ENCODE assay signal across 14 mouse cellular contexts in the genomic region with DNA sequence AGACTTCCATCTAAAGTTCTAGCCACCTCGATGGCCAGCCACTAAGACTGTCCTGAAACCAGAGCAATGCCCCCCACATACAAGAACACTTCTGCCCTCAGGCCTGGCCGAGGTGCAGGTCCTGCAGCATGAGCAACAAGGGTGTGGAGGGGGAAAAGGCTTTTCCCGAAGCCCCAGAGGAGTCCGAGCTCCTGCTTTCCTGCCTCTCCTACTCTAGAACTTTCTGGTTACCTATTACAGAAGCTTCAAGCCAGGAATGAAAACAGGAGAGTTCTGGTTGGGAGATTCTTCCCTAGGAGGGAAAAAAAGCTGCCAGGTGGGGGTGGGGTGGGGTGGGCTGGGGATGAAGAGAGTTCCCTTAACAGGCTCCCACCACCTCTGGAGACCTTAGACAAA. TPM values are rescaled to one million over a fixed set of nuclear protein-coding genes. Genes with fewer than 3 reads are reported as not detected.
DNase-seq lines count a peak whose midpoint lies in the region; ATAC-seq and TF ChIP-seq lines count a peak whose summit lies in the region.
"Had no signal": no experiment of that assay in that cellular context is flagged by ENCODE, and none has a peak within 500 bp of the region (broad histone marks: within the 10 kb centered on the region; RNA-seq: fewer than 3 reads in every experiment).

No protein-coding gene starts in this region.

- H3K4me2 ChIP-seq in forebrain, embryonic 13.5 days: peak overlapping the region; percentile 99; the same call in 1 of the 2 replicates
- H3K4me2 ChIP-seq in forebrain, embryonic 11.5 days (ENCODE audit: low read depth, low read length, severe bottlenecking): no peak overlapping the region
- H3K4me2 ChIP-seq in kidney, postnatal 0 days (ENCODE audit: low read length): peak overlapping the region; percentile 25; the same call in 1 of the 2 replicates
- peak overlapping the region; percentile 9; the same call in 1 of the 2 replicates for H3K4me2 ChIP-seq in forebrain, embryonic 14.5 days (ENCODE audit: low read length)
- H3K4me2 ChIP-seq in liver, embryonic 12.5 days: peak overlapping the region; percentile 37; the same call in 1 of the 2 replicates
- H3K4me2 ChIP-seq: heart, embryonic 11.5 days had no signal

- H3K27ac ChIP-seq in forebrain, embryonic 13.5 days: peak overlapping the region; percentile 40
- no peak overlapping the region for H3K27ac ChIP-seq in forebrain, embryonic 11.5 days (ENCODE audit: low read depth, low read length)
- peak overlapping the region; percentile 92 for H3K27ac ChIP-seq in kidney, postnatal 0 days
- peak overlapping the region; percentile 22 for H3K27ac ChIP-seq in forebrain, embryonic 14.5 days (ENCODE audit: low read depth, low read length)
- H3K27ac ChIP-seq in liver, embryonic 12.5 days: peak overlapping the region; percentile 69
- H3K27ac ChIP-seq: macrophage had no signal

- H3K4me3 ChIP-seq in forebrain, embryonic 13.5 days: no peak overlapping the region
- H3K4me3 ChIP-seq in forebrain, embryonic 11.5 days (ENCODE audit: low read depth, low read length): no peak overlapping the region
- no peak overlapping the region for H3K4me3 ChIP-seq in kidney, postnatal 0 days (replicated peaks; ENCODE audit: low read depth, low read length)
- no peak overlapping the region for H3K4me3 ChIP-seq in forebrain, embryonic 14.5 days (ENCODE audit: low read depth, low read length)
- H3K4me3 ChIP-seq in liver, embryonic 12.5 days: no peak overlapping the region

- no peak for TF ChIP-seq CTCF in kidney, postnatal 0 days (IDR thresholded peaks at IDR 0.05; ENCODE audit: low read depth)

- peaks cover 8% of the 10 kb centered on the region; the same call in 1 of the 2 replicates for H3K27me3 ChIP-seq in forebrain, embryonic 13.5 days
- peaks cover 6% of the 10 kb centered on the region for H3K27me3 ChIP-seq in forebrain, embryonic 11.5 days (ENCODE audit: control insufficient read depth, insufficient read depth, low read length)
- no peaks in the 10 kb centered on the region for H3K27me3 ChIP-seq in kidney, postnatal 0 days (ENCODE audit: insufficient read depth, low read length)
- H3K27me3 ChIP-seq in forebrain, embryonic 14.5 days (replicated peaks; ENCODE audit: control insufficient read depth, insufficient read depth, low read length): no peaks in the 10 kb centered on the region
- peaks cover 76% of the 10 kb centered on the region for H3K27me3 ChIP-seq in liver, embryonic 12.5 days (replicated peaks)

- no peak overlapping the region for H3K9ac ChIP-seq in forebrain, embryonic 13.5 days
- H3K9ac ChIP-seq in forebrain, embryonic 11.5 days (ENCODE audit: low read length): no peak overlapping the region
- peak overlapping the region; percentile 35; the same call in 1 of the 2 replicates for H3K9ac ChIP-seq in kidney, postnatal 0 days (ENCODE audit: low read depth, low read length)
- H3K9ac ChIP-seq in forebrain, embryonic 14.5 days (ENCODE audit: low read length): peak overlapping the region; percentile 21; the same call in 1 of the 2 replicates
- H3K9ac ChIP-seq in liver, embryonic 12.5 days: no peak overlapping the region

- H3K36me3 ChIP-seq in forebrain, embryonic 13.5 days (ENCODE audit: poor library complexity, severe bottlenecking): no peaks in the 10 kb centered on the region
- H3K36me3 ChIP-seq in forebrain, embryonic 11.5 days (ENCODE audit: control insufficient read depth, insufficient read depth, low read length): no peaks in the 10 kb centered on the region; the same call in 1 of the 2 replicates
- H3K36me3 ChIP-seq in kidney, postnatal 0 days (ENCODE audit: insufficient read depth, low read length): no peaks in the 10 kb centered on the region
- H3K36me3 ChIP-seq in forebrain, embryonic 14.5 days (ENCODE audit: control insufficient read depth, insufficient read depth, low read length): no peaks in the 10 kb centered on the region
- H3K36me3 ChIP-seq in liver, embryonic 12.5 days: no peaks in the 10 kb centered on the region

- no peak for DNase-seq in forebrain, embryonic 11.5 days (ENCODE audit: low spot score)
- DNase-seq in kidney, postnatal 0 days (ENCODE audit: low spot score): no peak
- DNase-seq in kidney, postnatal 36 days: no peak
- no peak for DNase-seq in forebrain, embryonic 14.5 days (ENCODE audit: low spot score)
- no peak for DNase-seq in embryo, embryonic 10.5 days (ENCODE audit: low spot score)
- DNase-seq in cerebellum, postnatal 36 days: no peak
- DNase-seq: adrenal gland, postnatal 25 days; gastrocnemius, postnatal 14 days; right cerebral cortex, postnatal 14 days; thymus, postnatal 36 days had no signal

- peaks cover 83% of the 10 kb centered on the region for H3K4me1 ChIP-seq in forebrain, embryonic 13.5 days
- H3K4me1 ChIP-seq in forebrain, embryonic 11.5 days (replicated peaks; ENCODE audit: control insufficient read depth, insufficient read depth, low read length): peaks cover 8% of the 10 kb centered on the region; the same call in 1 of the 2 replicates
- peaks cover 41% of the 10 kb centered on the region for H3K4me1 ChIP-seq in kidney, postnatal 0 days (replicated peaks; ENCODE audit: insufficient read depth, low read length)
- H3K4me1 ChIP-seq in forebrain, embryonic 14.5 days (ENCODE audit: control insufficient read depth, insufficient read depth, low read length): peaks cover 40% of the 10 kb centered on the region
- H3K4me1 ChIP-seq in liver, embryonic 12.5 days: peaks cover 86% of the 10 kb centered on the region

- no peak for ATAC-seq in forebrain, embryonic 13.5 days
- no peak for ATAC-seq in forebrain, embryonic 11.5 days (replicated peaks; ENCODE audit: low FRiP score)
- ATAC-seq in kidney, postnatal 0 days (replicated peaks; ENCODE audit: low FRiP score, low read depth): no peak
- ATAC-seq in forebrain, embryonic 14.5 days: no peak
- no peak for ATAC-seq in liver, embryonic 12.5 days

- no peaks in the 10 kb centered on the region for H3K9me3 ChIP-seq in forebrain, embryonic 13.5 days (replicated peaks)
- no peaks in the 10 kb centered on the region for H3K9me3 ChIP-seq in forebrain, embryonic 11.5 days (ENCODE audit: control insufficient read depth, low read length)
- H3K9me3 ChIP-seq in kidney, postnatal 0 days (replicated peaks; ENCODE audit: low read length): no peaks in the 10 kb centered on the region
- H3K9me3 ChIP-seq in forebrain, embryonic 14.5 days (replicated peaks; ENCODE audit: control insufficient read depth, low read length): no peaks in the 10 kb centered on the region
- no peaks in the 10 kb centered on the region for H3K9me3 ChIP-seq in liver, embryonic 12.5 days (replicated peaks)

- WGBS in forebrain, embryonic 13.5 days: 63% methylated on average over 4 of the region's 4 CpGs
- 71% methylated on average over 4 of the region's 4 CpGs for WGBS in forebrain, embryonic 11.5 days
- 55% methylated on average over 4 of the region's 4 CpGs for WGBS in kidney, postnatal 0 days
- WGBS in forebrain, embryonic 14.5 days: 71% methylated on average over 4 of the region's 4 CpGs
- WGBS in liver, embryonic 12.5 days (ENCODE audit: insufficient replicate concordance): 52% methylated on average over 4 of the region's 4 CpGs

RNA-seq across cellular contexts. Expression of a gene that starts 2.9 kb away (rescaled TPM):
- polyA plus RNA-seq in forebrain, embryonic 13.5 days (2015; fragmentation: Nextera tagmentation; extraction: Ambion mirVana): 14.2 and 15.0 TPM in 2 replicates
- polyA plus RNA-seq in forebrain, embryonic 11.5 days (2014; fragmentation: Nextera tagmentation; extraction: Ambion mirVana): 10.4 and 12.1 TPM in 2 replicates
- polyA plus RNA-seq in kidney, postnatal 0 days (2015; fragmentation: Nextera tagmentation; extraction: Ambion mirVana): 21.4 and 23.8 TPM in 2 replicates
- 18.7 and 25.2 TPM in 2 replicates for polyA plus RNA-seq in forebrain, embryonic 14.5 days (2014; fragmentation: Nextera tagmentation; extraction: Ambion mirVana)
- 6.2 and 7.0 TPM in 2 replicates for polyA plus RNA-seq in liver, embryonic 12.5 days (2016; fragmentation: Nextera tagmentation; extraction: Ambion mirVana)

RNA-seq across cellular contexts. Expression of a gene that starts 26.5 kb away (rescaled TPM):
- polyA plus RNA-seq in forebrain, embryonic 13.5 days (2015; fragmentation: Nextera tagmentation; extraction: Ambion mirVana): 91.9 and 103 TPM in 2 replicates
- 104 and 107 TPM in 2 replicates for polyA plus RNA-seq in forebrain, embryonic 11.5 days (2014; fragmentation: Nextera tagmentation; extraction: Ambion mirVana)
- polyA plus RNA-seq in kidney, postnatal 0 days (2015; fragmentation: Nextera tagmentation; extraction: Ambion mirVana): 120 and 125 TPM in 2 replicates
- polyA plus RNA-seq in forebrain, embryonic 14.5 days (2014; fragmentation: Nextera tagmentation; extraction: Ambion mirVana): 90.0 and 92.7 TPM in 2 replicates
- polyA plus RNA-seq in liver, embryonic 12.5 days (2016; fragmentation: Nextera tagmentation; extraction: Ambion mirVana): 45.9 and 48.6 TPM in 2 replicates

Comparison
In these comparisons a context has a peak if more than half of its experiments do, and no peak if none do; other contexts are left out.
1. H3K9ac ChIP-seq: peak in kidney, postnatal 0 days (single experiment) and forebrain, embryonic 14.5 days (single experiment); none in forebrain, embryonic 13.5 days (single experiment), forebrain, embryonic 11.5 days (single experiment) and liver, embryonic 12.5 days (single experiment).